Mouse (Mus musculus) thymus, postnatal 4 days (tissue): ENCODE data around the gene Gp1bb.

Experiments
- DNase-seq: peaks from one replicate; pipeline ENCODE4 v3.0.0; 2021

The Gp1bb gene

DNA sequence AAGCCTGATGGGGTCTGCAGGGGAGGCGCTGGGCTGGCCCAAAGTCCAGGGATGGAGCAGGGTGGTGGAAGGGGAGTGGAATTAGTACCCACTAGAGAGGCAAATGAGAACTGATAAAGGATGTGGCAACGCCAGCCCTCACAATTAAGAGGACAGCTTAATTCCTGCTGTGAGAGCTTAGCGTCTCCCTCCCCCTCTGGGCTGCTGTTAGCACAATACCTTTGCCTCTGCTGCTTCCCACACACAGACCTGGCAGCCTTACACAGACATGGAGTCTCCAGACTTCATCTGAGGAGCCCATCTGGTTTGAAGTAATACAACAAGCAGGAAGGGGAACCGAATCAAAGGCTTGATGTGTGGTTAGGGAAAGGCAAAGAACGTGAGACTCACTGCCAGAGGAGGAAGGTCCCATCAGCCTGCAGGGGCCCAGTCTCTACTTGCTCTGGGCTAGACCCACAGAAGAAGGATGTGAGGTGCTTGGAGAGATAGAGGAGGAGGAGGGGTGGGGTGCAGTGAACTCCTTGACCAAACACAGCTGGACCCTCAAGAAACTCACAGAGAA, 44.5 kb downstream of the Gp1bb start:
- no peak for DNase-seq

DNA sequence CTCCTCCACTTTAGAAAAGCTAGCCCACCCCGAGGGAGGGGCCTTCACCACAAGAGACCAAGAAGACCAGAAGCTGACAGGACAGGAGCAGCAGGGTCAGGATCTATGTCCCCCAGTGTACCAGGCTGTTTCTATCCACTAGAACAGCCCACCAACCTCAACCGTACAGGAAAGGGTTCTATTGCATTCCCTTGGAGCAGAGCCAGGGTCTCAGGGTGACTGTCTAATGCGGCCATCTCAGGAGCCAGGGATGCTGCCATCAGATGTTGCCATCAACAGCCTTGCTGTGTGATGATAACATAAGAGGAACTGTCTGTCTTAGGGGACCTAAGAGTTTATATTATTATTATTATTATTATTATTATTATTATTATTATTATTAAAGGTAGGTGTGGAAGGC, 45.1 kb downstream of the Gp1bb start:
- no peak for DNase-seq

DNA sequence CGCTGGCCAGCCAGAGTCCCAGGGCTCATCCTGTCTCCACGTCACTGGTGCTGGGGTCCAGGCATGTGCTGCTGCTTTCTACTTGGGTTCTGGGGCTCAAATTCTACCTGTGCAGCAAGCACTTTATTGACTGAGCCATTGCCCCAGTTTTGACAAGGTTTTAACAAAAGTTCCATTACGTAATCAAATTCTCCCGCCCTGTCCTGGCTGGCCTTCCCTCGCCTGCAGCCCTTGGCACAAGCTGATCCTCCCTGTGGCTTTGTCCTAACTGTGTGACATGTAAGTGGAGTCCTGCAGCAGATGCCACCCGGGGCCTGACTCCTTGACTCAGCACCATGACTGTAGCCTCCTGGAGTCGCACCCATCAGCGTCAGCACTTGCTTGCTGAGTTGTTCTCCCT, 48.0 kb downstream of the Gp1bb start:
- no peak for DNase-seq
